Mouse (Mus musculus): ENCODE measurements around the gene Ttc7.

- no peak for TF ChIP-seq CHD2 (IDR thresholded peaks at IDR 0.05; ENCODE audit: low read depth, low read length)
- TF ChIP-seq ZNF384 (IDR thresholded peaks at IDR 0.05; ENCODE audit: low read depth, low read length): no peak
- TF ChIP-seq MAFK (IDR thresholded peaks at IDR 0.05; ENCODE audit: insufficient read depth, low read depth, low read length): no peak
- TF ChIP-seq HCFC1 (IDR thresholded peaks at IDR 0.05; ENCODE audit: borderline replicate concordance, insufficient read depth, low read length): no peak
- no peak for TF ChIP-seq ZC3H11A (IDR thresholded peaks at IDR 0.05; ENCODE audit: borderline replicate concordance, low read depth, low read length)
Observed at GRCm38 (mm10) chr17:87429431-87429830, 146.7 kb downstream of the Ttc7 start.
